Mouse (Mus musculus) limb, embryonic 11.5 days (tissue): ENCODE measurements around the gene Rbms2. TPM values are rescaled to one million over a fixed set of nuclear protein-coding genes. Genes with fewer than 3 reads are reported as not detected.
A peak's percentile ranks its signal among the peaks of the same experiment; 100 is the strongest.

ENCODE experiments used
- ATAC-seq: fragments of 200-750 bp; cut with Nextera tagmentation; 2 replicates; pipeline ENCODE4 v1.8.0; 2017; ENCODE audit warnings: low read depth; ENCODE audit not compliant: insufficient number of reproducible peaks, low FRiP score, low TSS enrichment
- DNase-seq: peaks from one replicate; pipeline ENCODE4 v3.0.0-alpha.2; 2015; ENCODE audit warnings: low spot score
- H3K27ac ChIP-seq: fragments of 300-500 bp; sonication (generic); replicated peaks from 2 replicates; pipeline ENCODE4 v1.5.1; 2014; ENCODE audit warnings: low read depth, mild to moderate bottlenecking, low read length
- H3K27me3 ChIP-seq: fragments of 300-500 bp; sonication (generic); 2 replicates; pipeline ENCODE4 v1.6.1; 2014; ENCODE audit warnings: mild to moderate bottlenecking, low read length, mixed read lengths; ENCODE audit not compliant: control insufficient read depth, insufficient read depth
- H3K36me3 ChIP-seq: fragments of 300-500 bp; sonication (generic); 2 replicates; pipeline ENCODE4 v1.6.1; 2014; ENCODE audit warnings: mild to moderate bottlenecking, low read length, moderate library complexity, mixed read lengths; ENCODE audit not compliant: control insufficient read depth, insufficient read depth
- H3K4me1 ChIP-seq: fragments of 300-500 bp; sonication (generic); 2 replicates; pipeline ENCODE4 v1.6.1; 2014; ENCODE audit warnings: low read length, mixed read lengths; ENCODE audit not compliant: control insufficient read depth, insufficient read depth
- H3K4me2 ChIP-seq: fragments of 300-500 bp; sonication (generic); 2 replicates; pipeline ENCODE4 v1.6.1; 2014; ENCODE audit warnings: low read depth, mild to moderate bottlenecking, moderate library complexity; ENCODE audit not compliant: severe bottlenecking
- H3K4me3 ChIP-seq: fragments of 300-500 bp; sonication (generic); 2 replicates; pipeline ENCODE4 v1.5.1; 2014; ENCODE audit warnings: low read depth, low read length
- H3K9ac ChIP-seq: fragments of 300-500 bp; sonication (generic); 2 replicates; pipeline ENCODE4 v1.6.1; 2014; ENCODE audit warnings: mild to moderate bottlenecking, low read length
- H3K9me3 ChIP-seq: fragments of 300-500 bp; sonication (generic); 2 replicates; pipeline ENCODE4 v1.6.1; 2016; ENCODE audit warnings: low read length; ENCODE audit not compliant: control insufficient read depth
- WGBS: fragments of 180-500 bp; shearing (Covaris S2); extraction: QIAGEN DNeasy Blood & Tissue Kit; methylation state at CpG from one replicate; pipeline ENCODE4 v1.1.7; 2014; 5-methylcytosine and 5-hydroxymethylcytosine counted together
- polyA plus RNA-seq: library from polyadenylated mRNA; unstranded; fragments of >200 nt; fragmentation: Nextera tagmentation; extraction: Ambion mirVana; gene quantifications from 2 replicates; pipeline ENCODE4 v1.2.1, GENCODE M21; 2014

Gene Rbms2
- 25.2 and 29.8 TPM in 2 replicates for polyA plus RNA-seq

DNA sequence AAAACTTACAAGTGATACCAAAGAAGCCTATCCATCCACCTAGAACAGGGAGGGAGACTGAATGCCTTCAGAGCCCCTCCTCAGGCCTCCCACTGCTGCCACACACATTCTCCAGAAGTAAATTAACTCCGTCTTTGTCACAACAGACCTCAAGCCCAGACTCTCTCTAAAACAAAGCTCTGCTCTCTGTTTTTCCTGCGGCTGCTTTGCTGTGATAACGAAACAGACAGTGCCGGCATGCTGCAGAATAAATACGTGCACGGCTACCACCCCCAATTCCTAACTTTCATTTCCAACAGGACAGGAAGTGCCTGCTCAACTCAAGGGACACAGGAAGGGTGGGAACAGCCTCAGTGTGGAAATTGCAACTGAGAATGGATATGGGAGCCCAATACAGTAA is at the start of gene Rbms2:
Gene Rbms2 (minus strand): TSS at position 309 of the 400 bp plus-strand sequence.
- Histone ChIP-seq H3K4me1 (peaks cover 12% of the 10 kb centered on the region), H3K9me3 (no peaks in the 10 kb centered on the region), H3K27ac (peak within 1 kb of the TSS; percentile 52; the same call in 1 of the 2 replicates), H3K27me3 (no peaks in the 10 kb centered on the region), H3K4me3 (0 out of 2 replicates have a peak within 1 kb of the TSS, but pooled peaks have one; percentile 16), H3K9ac (peak within 1 kb of the TSS; percentile 43; the same call in 1 of the 2 replicates), H3K36me3 (no peaks in the 10 kb centered on the region), H3K4me2 (peak within 1 kb of the TSS; percentile 13; the same call in 1 of the 2 replicates)
- 2% methylated on average over 6 of the region's 6 CpGs for WGBS
- DNase-seq = peak; percentile 31
- ATAC-seq = no peak

- DNase-seq (no peak), ATAC-seq (no peak)
- no peaks in the 10 kb centered on the region for H3K27me3 ChIP-seq
- peaks cover 16% of the 10 kb centered on the region for H3K4me1 ChIP-seq
- no peaks in the 10 kb centered on the region for H3K36me3 ChIP-seq
- no peaks in the 10 kb centered on the region for H3K9me3 ChIP-seq
- WGBS = 93% methylated on average over 8 of the region's 8 CpGs
- H3K9ac ChIP-seq = no peak overlapping the region
- no peak overlapping the region for H3K27ac ChIP-seq
- H3K4me2 ChIP-seq = no peak overlapping the region
- H3K4me3 ChIP-seq = no peak overlapping the region
These were observed 47.9 kb upstream of the Rbms2 start for GRCm38 (mm10) chr10:128228009-128228408.

DNA sequence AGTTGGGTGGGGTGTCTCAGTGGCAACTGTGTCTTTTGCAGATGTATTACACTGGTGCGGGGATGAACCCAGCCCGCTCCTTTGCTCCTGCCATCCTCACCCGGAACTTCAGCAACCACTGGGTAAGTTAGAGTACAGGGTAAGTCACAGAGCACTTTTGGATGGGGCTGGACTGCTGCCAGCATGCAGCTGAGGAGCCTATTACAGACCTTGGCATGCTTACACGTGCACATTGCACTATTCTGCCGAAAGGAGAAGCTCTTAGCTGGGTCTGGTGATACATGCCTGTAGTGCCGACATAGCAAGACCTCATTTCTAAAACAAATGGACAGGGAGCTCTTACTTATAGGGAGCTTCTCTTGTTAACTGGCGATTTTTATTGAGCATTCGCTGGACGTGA is 47.5 kb upstream of the Rbms2 start:
- Histone ChIP-seq H3K27me3 (no peaks in the 10 kb centered on the region), H3K4me2 (no peak overlapping the region), H3K27ac (no peak overlapping the region), H3K4me3 (no peak overlapping the region), H3K36me3 (no peaks in the 10 kb centered on the region), H3K9me3 (no peaks in the 10 kb centered on the region), H3K9ac (no peak overlapping the region), H3K4me1 (peaks cover 16% of the 10 kb centered on the region)
- DNase-seq = no peak
- no peak for ATAC-seq
- 91% methylated on average over 9 of the region's 9 CpGs for WGBS

GRCm38 (mm10) chr10:128225538-128225937 is 45.4 kb upstream of the Rbms2 start, which contains the start of gene Mip:
Gene Mip (plus strand): TSS chr10:128225838.
- Histone ChIP-seq H3K4me2 (no peak within 1 kb of the TSS), H3K9ac (no peak within 1 kb of the TSS), H3K36me3 (no peaks in the 10 kb centered on the region), H3K4me1 (peaks cover 12% of the 10 kb centered on the region), H3K27me3 (no peaks in the 10 kb centered on the region), H3K9me3 (no peaks in the 10 kb centered on the region), H3K27ac (no peak within 1 kb of the TSS), H3K4me3 (no peak within 1 kb of the TSS)
- WGBS = 45% methylated on average over 4 of the region's 4 CpGs
- DNase-seq (no peak), ATAC-seq (no peak)

GRCm38 (mm10) chr10:128225064-128225463 is 45.0 kb upstream of the Rbms2 start:
- ATAC-seq (no peak), DNase-seq (no peak)
- H3K36me3 ChIP-seq = no peaks in the 10 kb centered on the region
- no peaks in the 10 kb centered on the region for H3K9me3 ChIP-seq
- H3K4me1 ChIP-seq = peaks cover 11% of the 10 kb centered on the region
- H3K27me3 ChIP-seq = no peaks in the 10 kb centered on the region
- H3K4me2 ChIP-seq = no peak overlapping the region
- WGBS = 39% methylated on average over 5 of the region's 5 CpGs
- H3K9ac ChIP-seq = no peak overlapping the region
- H3K27ac ChIP-seq = no peak overlapping the region
- no peak overlapping the region for H3K4me3 ChIP-seq

GRCm38 (mm10) chr10:128221533-128222286 is 41.6 kb upstream of the Rbms2 start:
- no peak overlapping the region for H3K27ac ChIP-seq
- no peak for ATAC-seq
- H3K36me3 ChIP-seq = no peaks in the 10 kb centered on the region
- no peaks in the 10 kb centered on the region for H3K9me3 ChIP-seq
- H3K4me2 ChIP-seq = no peak overlapping the region
- WGBS = 61% methylated on average over 16 of the region's 16 CpGs
- no peak overlapping the region for H3K4me3 ChIP-seq
- H3K4me1 ChIP-seq = peaks cover 8% of the 10 kb centered on the region; the same call in 1 of the 2 replicates
- no peaks in the 10 kb centered on the region for H3K27me3 ChIP-seq
- H3K9ac ChIP-seq = no peak overlapping the region
- no peak for DNase-seq

- ATAC-seq = no peak
- H3K4me1 ChIP-seq = no peaks in the 10 kb centered on the region
- 94% methylated on average over 18 of the region's 18 CpGs for WGBS
These were observed 38.5 kb upstream of the Rbms2 start for GRCm38 (mm10) chr10:128218387-128219117.

GRCm38 (mm10) chr10:128214981-128215380 is 34.9 kb upstream of the Rbms2 start:
- 84% methylated on average over 5 of the region's 5 CpGs for WGBS

More at GRCm38 (mm10) chr10:128218387-128219117, 38.5 kb upstream of the Rbms2 start:
- Histone ChIP-seq H3K36me3 (no peaks in the 10 kb centered on the region), H3K27ac (no peak overlapping the region), H3K4me3 (no peak overlapping the region), H3K4me2 (no peak overlapping the region), H3K9ac (no peak overlapping the region), H3K9me3 (no peaks in the 10 kb centered on the region), H3K27me3 (no peaks in the 10 kb centered on the region)
- no peak for DNase-seq

More at GRCm38 (mm10) chr10:128214981-128215380, 34.9 kb upstream of the Rbms2 start:
- Histone ChIP-seq H3K9me3 (no peaks in the 10 kb centered on the region), H3K27ac (no peak overlapping the region), H3K9ac (no peak overlapping the region), H3K4me3 (no peak overlapping the region), H3K27me3 (no peaks in the 10 kb centered on the region), H3K36me3 (no peaks in the 10 kb centered on the region), H3K4me2 (no peak overlapping the region), H3K4me1 (peaks cover 5% of the 10 kb centered on the region; the same call in 1 of the 2 replicates)
- ATAC-seq (no peak), DNase-seq (no peak)
